Mouse (Mus musculus): ENCODE data around the gene Gpr87.

DNA sequence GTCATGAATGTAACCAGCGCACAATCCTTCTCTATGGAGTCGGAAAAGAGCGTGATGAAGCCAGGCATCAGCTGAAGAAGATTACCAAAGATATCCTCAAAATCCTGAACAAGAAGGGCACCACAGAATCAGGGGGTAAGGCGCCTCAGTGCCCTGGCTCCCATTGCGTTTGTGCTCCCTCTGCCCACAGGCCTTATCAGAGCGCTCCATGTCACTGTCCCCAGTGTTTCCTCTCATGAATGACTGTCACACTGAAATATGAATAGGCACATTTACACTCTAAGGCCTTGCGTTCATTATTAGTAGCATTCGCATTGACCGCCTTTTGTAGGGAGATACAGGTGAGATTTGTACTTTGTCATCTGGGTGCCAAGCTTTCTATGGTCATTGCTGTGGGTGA lies 32.8 kb upstream of the Gpr87 start:
- TF ChIP-seq GATA1 (IDR thresholded peaks at IDR 0.05; ENCODE audit: low read length) (no peak), TAL1 (IDR thresholded peaks at IDR 0.05; ENCODE audit: low read length) (no peak)

Data from erythroblast, embryonic 14.5 days (primary cell).